7 mouse cellular contexts compared by ENCODE assay signal in genomic region chr5:3927801-3928689, GRCm38 (mm10). TPM values are rescaled to one million over a fixed set of nuclear protein-coding genes. Genes with fewer than 3 reads are reported as not detected.
A peak's percentile ranks its signal among the peaks of the same experiment; 100 is the strongest.
DNase-seq lines count a peak whose midpoint lies in the region; ATAC-seq lines count a peak whose summit lies in the region.

Gene Akap9 (plus strand): TSS chr5:3928054.

- peak; percentile 89 for DNase-seq in adrenal gland, adult 2 months
- peak; percentile 72 for DNase-seq in embryo, embryonic 10.5 days (ENCODE audit: low spot score)
- DNase-seq in gastrocnemius, postnatal 25 days: peak; percentile 61
- DNase-seq in left cerebral cortex, postnatal 36 days (ENCODE audit: low spot score in 2 of 2): peak; percentile 77 to 82
- DNase-seq in midbrain, embryonic 10.5 days (ENCODE audit: low spot score): peak; percentile 82
- peak; percentile 73 for DNase-seq in right cerebral cortex, postnatal 4 days

- H3K27ac ChIP-seq in intestine, embryonic 15.5 days: peak within 1 kb of the TSS; percentile 89
- peak within 1 kb of the TSS; percentile 100 for H3K27ac ChIP-seq in midbrain, embryonic 10.5 days (replicated peaks)

- H3K4me3 ChIP-seq in intestine, embryonic 15.5 days (replicated peaks): peak within 1 kb of the TSS; percentile 88
- peak within 1 kb of the TSS; percentile 97 for H3K4me3 ChIP-seq in midbrain, embryonic 10.5 days

- no peaks in the 10 kb centered on the region for H3K27me3 ChIP-seq in intestine, embryonic 15.5 days (replicated peaks)
- H3K27me3 ChIP-seq in midbrain, embryonic 10.5 days (ENCODE audit: low read depth, poor library complexity, severe bottlenecking): no peaks in the 10 kb centered on the region

- WGBS in intestine, embryonic 15.5 days: under 1% methylated on average over 72 of the region's 82 CpGs
- under 1% methylated on average over 81 of the region's 82 CpGs for WGBS in midbrain, embryonic 10.5 days

- H3K9me3 ChIP-seq in intestine, embryonic 15.5 days: no peaks in the 10 kb centered on the region
- no peaks in the 10 kb centered on the region for H3K9me3 ChIP-seq in midbrain, embryonic 10.5 days (replicated peaks)

- H3K4me1 ChIP-seq in intestine, embryonic 15.5 days (replicated peaks): peaks cover 10% of the 10 kb centered on the region; the same call in 1 of the 2 replicates
- H3K4me1 ChIP-seq in midbrain, embryonic 10.5 days: peaks cover 37% of the 10 kb centered on the region

- intact Hi-C loops in left cerebral cortex, postnatal 36 days (cut with DNase I): loop anchor here (5.0 kb wide), 1 partner anchor 36 kb away; the partner anchor contains the start of gene Mterf1a

- H3K9ac ChIP-seq in intestine, embryonic 15.5 days: peak within 1 kb of the TSS; percentile 91

- peak within 1 kb of the TSS; percentile 76 for H3K4me2 ChIP-seq in intestine, embryonic 15.5 days (replicated peaks)

- H3K36me3 ChIP-seq in intestine, embryonic 15.5 days: no peaks in the 10 kb centered on the region
- peaks cover 4% of the 10 kb centered on the region for H3K36me3 ChIP-seq in midbrain, embryonic 10.5 days

- peak; percentile 93 for ATAC-seq in intestine, embryonic 15.5 days

RNA-seq across cellular contexts. Expression of gene Akap9, which starts in this region (rescaled TPM):
- total RNA-seq in adrenal gland, adult 2 months (2021): 10 to 100 TPM; 61.9 to 78.5 TPM
- 14.4 and 18.3 TPM in 2 replicates for polyA plus RNA-seq in adrenal gland, adult 2 months (2012; rRNA removed)
- total RNA-seq in gastrocnemius, postnatal 25 days (2021): 10 to 100 TPM; 37.2 to 45.0 TPM
- polyA plus RNA-seq in intestine, embryonic 15.5 days (2015; fragmentation: Nextera tagmentation; extraction: Ambion mirVana): 118 and 131 TPM in 2 replicates
- 10 to 100 TPM; 65.8 to 87.2 TPM for total RNA-seq in left cerebral cortex, postnatal 36 days (2021)
- 128 and 147 TPM in 2 replicates for polyA plus RNA-seq in midbrain, embryonic 10.5 days (2016; fragmentation: Nextera tagmentation; extraction: Ambion mirVana)

Comparison
In these comparisons a context has a peak if more than half of its experiments do, and no peak if none do; other contexts are left out.
1. Peak in every context shown above with its lines: DNase-seq, ATAC-seq, H3K4me3 ChIP-seq and H3K27ac ChIP-seq.